Mouse (Mus musculus): Measurements from ENCODE around the gene Dock9.

DNA sequence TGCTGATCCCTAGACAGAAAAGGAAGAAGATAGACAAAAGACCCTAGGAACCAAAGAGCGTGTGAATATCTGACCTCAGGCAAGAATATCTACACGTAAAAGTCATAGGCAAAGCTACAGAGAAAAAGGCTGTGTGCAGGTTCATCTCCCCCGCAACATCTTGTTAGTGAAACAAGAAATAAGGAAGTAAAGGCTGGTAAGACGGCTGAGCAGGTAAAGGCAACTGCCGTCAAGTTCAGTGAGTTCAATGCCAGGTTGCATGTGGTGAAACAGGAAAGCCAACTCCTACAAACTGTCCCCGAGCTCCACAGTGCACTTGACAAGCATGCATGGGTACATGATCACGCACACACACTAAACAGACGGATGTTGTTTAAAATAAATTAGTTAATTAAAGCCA lies 69.6 kb downstream of the Dock9 start:
- TF ChIP-seq CTCF (IDR thresholded peaks at IDR 0.05; ENCODE audit: control insufficient read depth, insufficient read depth, low read length): no peak
- TF ChIP-seq POLR2A (IDR thresholded peaks at IDR 0.05; ENCODE audit: borderline replicate concordance, control insufficient read depth, low read depth, low read length): no peak
